Mouse (Mus musculus) kidney, embryonic 15.5 days (tissue): ENCODE measurements around the gene Mccc2. TPM values are rescaled to one million over a fixed set of nuclear protein-coding genes. Genes with fewer than 3 reads are reported as not detected.
A peak's percentile ranks its signal among the peaks of the same experiment; 100 is the strongest.

Source experiments
- ATAC-seq: fragments of 200-750 bp; cut with Nextera tagmentation; replicated peaks from 2 replicates; pipeline ENCODE4 v1.8.0; 2017; ENCODE audit warnings: moderate TSS enrichment; ENCODE audit not compliant: low FRiP score
- H3K27ac ChIP-seq: fragments of 300-500 bp; sonication (generic); 2 replicates; pipeline ENCODE4 v1.5.1; 2015; ENCODE audit warnings: mild to moderate bottlenecking, inconsistent platforms
- H3K27me3 ChIP-seq: fragments of 300-500 bp; sonication (generic); 2 replicates; pipeline ENCODE4 v1.6.1; 2015; ENCODE audit warnings: inconsistent platforms
- H3K36me3 ChIP-seq: fragments of 300-500 bp; sonication (generic); 2 replicates; pipeline ENCODE4 v1.6.1; 2015; ENCODE audit warnings: inconsistent platforms
- H3K4me1 ChIP-seq: fragments of 300-500 bp; sonication (generic); 2 replicates; pipeline ENCODE4 v1.6.1; 2015; ENCODE audit warnings: inconsistent platforms
- H3K4me2 ChIP-seq: fragments of 300-500 bp; sonication (generic); 2 replicates; pipeline ENCODE4 v1.6.1; 2015; ENCODE audit warnings: moderate library complexity, mild to moderate bottlenecking, inconsistent platforms
- H3K4me3 ChIP-seq: fragments of 300-500 bp; sonication (generic); replicated peaks from 2 replicates; pipeline ENCODE4 v1.5.1; 2015; ENCODE audit warnings: mild to moderate bottlenecking, inconsistent platforms
- H3K9ac ChIP-seq: fragments of 300-500 bp; sonication (generic); 2 replicates; pipeline ENCODE4 v1.6.1; 2015; ENCODE audit warnings: mild to moderate bottlenecking, inconsistent platforms
- H3K9me3 ChIP-seq: fragments of 300-500 bp; sonication (generic); replicated peaks from 2 replicates; pipeline ENCODE4 v1.6.1; 2016; ENCODE audit warnings: inconsistent platforms
- WGBS: fragments of 180-500 bp; shearing (Covaris S2); methylation state at CpG from one replicate; pipeline ENCODE4 v1.1.7; 2015; ENCODE audit warnings: mixed read lengths; 5-methylcytosine and 5-hydroxymethylcytosine counted together
- polyA plus RNA-seq: library from polyadenylated mRNA; unstranded; fragments of >200 nt; fragmentation: Nextera tagmentation; extraction: Ambion mirVana; gene quantifications from 2 replicates; pipeline ENCODE4 v1.2.1, GENCODE M21; 2015

The Mccc2 gene
- polyA plus RNA-seq, 1 experiment from 2014 or later, result 48.8 TPM

DNA sequence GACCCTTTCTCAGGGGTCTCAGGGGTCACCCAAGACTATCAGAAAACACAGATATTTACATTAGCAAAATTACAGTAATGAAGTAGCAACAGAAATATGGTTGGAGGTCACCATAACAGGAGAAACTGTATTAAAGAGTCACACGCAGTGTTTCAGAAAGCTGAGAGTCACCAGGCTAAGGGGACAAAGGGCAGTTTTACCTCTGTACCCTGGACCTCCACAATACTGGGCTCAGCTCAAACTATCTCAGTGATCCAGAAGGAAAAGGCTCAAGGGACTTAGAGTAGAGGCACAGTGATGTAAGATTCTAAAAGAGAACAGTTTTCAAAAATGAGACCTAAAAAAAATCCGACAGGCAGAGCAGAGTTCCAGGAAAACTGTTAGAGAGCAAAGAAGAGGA, 36.0 kb downstream of the Mccc2 start:
- Histone ChIP-seq H3K9ac (no peak overlapping the region), H3K36me3 (peaks cover 23% of the 10 kb centered on the region), H3K4me3 (no peak overlapping the region), H3K27ac (0 out of 2 replicates have a peak overlapping the region, but pooled peaks have one; percentile 6), H3K9me3 (no peaks in the 10 kb centered on the region), H3K4me1 (no peaks in the 10 kb centered on the region), H3K4me2 (no peak overlapping the region), H3K27me3 (no peaks in the 10 kb centered on the region)
- ATAC-seq, result no peak
- WGBS, result 72% methylated on average over 2 of the region's 2 CpGs

DNA sequence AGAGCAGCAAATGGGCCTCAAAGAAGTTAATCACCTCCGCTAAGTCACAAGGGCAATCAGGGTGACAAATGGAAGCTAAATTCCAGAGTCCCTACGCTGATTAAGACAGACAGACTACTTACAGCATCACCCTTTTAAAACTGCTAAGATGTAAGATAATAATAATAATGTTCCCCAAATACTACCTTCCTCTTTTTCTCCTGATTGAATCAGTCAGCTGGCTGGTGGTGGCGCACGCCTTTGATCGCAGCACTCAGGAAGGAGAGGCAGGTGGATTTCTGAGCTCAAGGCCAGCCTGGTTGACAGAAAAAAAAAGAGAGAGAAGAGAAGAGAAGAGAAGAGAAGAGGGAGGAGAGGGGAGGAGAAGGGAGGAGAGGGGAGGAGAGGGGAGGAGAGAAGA, 45.4 kb downstream of the Mccc2 start:
- no peak overlapping the region for H3K4me2 ChIP-seq
- no peaks in the 10 kb centered on the region for H3K4me1 ChIP-seq
- H3K9me3 ChIP-seq, result no peaks in the 10 kb centered on the region
- peaks cover 51% of the 10 kb centered on the region for H3K36me3 ChIP-seq
- no peaks in the 10 kb centered on the region for H3K27me3 ChIP-seq
- H3K9ac ChIP-seq, result no peak overlapping the region
- no peak for ATAC-seq
- WGBS, result 85% methylated on average over 5 of the region's 5 CpGs
- H3K27ac ChIP-seq, result no peak overlapping the region
- H3K4me3 ChIP-seq, result no peak overlapping the region

DNA sequence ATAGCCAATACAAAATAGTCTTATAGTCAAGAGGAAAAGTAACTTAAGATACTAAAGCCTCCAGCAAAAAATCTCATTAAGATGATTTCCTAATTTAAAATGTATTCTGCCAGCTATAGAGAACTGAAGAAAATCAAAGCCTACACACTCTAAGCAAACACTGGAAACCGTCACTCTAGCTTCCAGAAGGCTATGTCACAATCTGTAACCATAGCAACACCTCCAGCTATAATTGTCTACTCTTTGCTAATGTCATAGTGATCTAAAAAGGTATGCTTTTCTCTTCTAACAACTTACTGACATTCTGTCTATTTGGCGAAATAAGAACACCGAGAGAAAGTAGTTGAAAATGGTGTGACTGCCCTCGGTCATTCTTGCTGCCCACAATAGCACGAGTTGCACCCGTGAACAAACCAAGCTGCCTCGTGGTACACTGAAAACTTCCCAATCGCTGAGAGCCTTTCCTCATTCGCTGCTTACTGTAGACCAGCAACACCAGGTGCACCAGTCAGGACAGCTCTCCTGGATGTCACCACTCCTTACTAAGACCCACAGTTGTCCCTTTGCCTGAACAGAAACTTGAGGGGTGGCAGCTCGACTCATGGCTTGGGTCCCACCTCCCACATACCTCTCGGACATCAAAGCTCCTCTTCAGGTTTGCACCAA, 48.3 kb downstream of the Mccc2 start:
- Histone ChIP-seq H3K27me3 (no peaks in the 10 kb centered on the region), H3K36me3 (peaks cover 43% of the 10 kb centered on the region), H3K4me2 (no peak overlapping the region), H3K4me1 (no peaks in the 10 kb centered on the region), H3K9ac (no peak overlapping the region), H3K4me3 (no peak overlapping the region), H3K9me3 (no peaks in the 10 kb centered on the region), H3K27ac (no peak overlapping the region)
- no peak for ATAC-seq
- 89% methylated on average over 11 of the region's 11 CpGs for WGBS

DNA sequence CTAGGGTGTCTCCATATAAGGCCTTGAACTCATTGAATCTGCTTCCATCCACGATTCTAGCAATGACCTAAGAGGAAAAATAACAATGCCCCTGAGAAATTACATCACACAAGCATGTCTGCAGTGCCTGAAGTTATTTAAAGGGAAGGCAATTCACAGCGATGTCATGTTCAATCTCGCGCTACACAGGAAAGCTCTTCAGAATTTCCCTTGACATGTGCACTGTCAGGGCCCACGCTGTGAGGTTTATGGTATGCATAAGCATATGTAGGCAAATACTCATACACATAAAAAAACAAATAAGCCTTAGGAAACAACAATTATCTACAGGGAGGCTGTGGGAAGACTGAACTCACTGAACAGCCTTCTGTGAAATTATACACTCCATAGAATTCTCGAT, 51.6 kb downstream of the Mccc2 start:
- Histone ChIP-seq H3K4me1 (no peaks in the 10 kb centered on the region), H3K9ac (no peak overlapping the region), H3K9me3 (no peaks in the 10 kb centered on the region), H3K27ac (no peak overlapping the region), H3K4me3 (no peak overlapping the region), H3K36me3 (peaks cover 38% of the 10 kb centered on the region), H3K27me3 (no peaks in the 10 kb centered on the region), H3K4me2 (no peak overlapping the region)
- WGBS, result 81% methylated on average over 6 of the region's 6 CpGs
- no peak for ATAC-seq

DNA sequence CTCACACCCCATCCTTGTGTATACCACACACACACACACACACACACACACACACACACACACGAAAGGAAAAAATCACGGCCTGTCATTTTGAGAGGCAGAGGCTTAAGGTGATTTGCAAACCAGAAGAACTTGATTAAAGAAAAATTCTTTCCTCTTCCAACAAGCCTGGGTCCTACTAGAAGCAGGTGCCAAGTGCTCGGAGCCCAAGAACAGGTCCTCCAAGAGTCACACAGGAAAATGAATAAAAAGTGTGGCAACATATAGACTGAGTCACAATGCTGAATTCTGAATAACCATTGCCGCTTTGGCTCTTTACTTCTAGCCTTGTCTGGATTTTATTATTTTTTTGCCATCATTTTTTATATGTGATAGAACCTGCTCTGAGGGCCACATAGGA, 53.8 kb downstream of the Mccc2 start:
- Histone ChIP-seq H3K9ac (no peak overlapping the region), H3K27ac (no peak overlapping the region), H3K9me3 (0 out of 2 replicates have a peak, but pooled peaks cover 3% of the 10 kb centered on the region), H3K4me1 (no peaks in the 10 kb centered on the region), H3K27me3 (no peaks in the 10 kb centered on the region), H3K4me3 (no peak overlapping the region), H3K4me2 (no peak overlapping the region), H3K36me3 (peaks cover 44% of the 10 kb centered on the region)
- ATAC-seq, result no peak
- WGBS, result 91% methylated on average over 4 of the region's 4 CpGs

DNA sequence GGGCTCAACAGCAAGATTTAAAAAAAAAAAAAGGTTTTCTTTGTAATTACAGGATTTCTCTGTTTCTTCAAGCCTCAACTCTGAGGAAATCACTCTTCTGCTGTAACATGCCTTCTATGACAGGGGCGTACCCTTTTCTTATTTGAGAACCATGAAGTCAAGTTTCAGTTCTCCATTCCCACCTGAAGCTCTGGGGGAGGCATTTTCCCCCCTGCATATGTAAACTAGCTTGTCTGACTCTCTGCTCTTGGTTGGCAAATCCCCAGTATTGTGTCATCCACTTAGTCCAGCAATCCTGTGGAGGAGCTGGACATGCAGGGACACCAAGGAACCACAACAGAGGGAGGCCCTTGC, 59.9 kb downstream of the Mccc2 start:
- Histone ChIP-seq H3K4me1 (no peaks in the 10 kb centered on the region), H3K27me3 (no peaks in the 10 kb centered on the region), H3K9ac (no peak overlapping the region), H3K4me2 (no peak overlapping the region), H3K9me3 (0 out of 2 replicates have a peak, but pooled peaks cover 6% of the 10 kb centered on the region), H3K36me3 (peaks cover 87% of the 10 kb centered on the region), H3K27ac (no peak overlapping the region), H3K4me3 (no peak overlapping the region)
- WGBS, result 94% methylated on average over 1 of the region's 1 CpGs
- ATAC-seq, result no peak

DNA sequence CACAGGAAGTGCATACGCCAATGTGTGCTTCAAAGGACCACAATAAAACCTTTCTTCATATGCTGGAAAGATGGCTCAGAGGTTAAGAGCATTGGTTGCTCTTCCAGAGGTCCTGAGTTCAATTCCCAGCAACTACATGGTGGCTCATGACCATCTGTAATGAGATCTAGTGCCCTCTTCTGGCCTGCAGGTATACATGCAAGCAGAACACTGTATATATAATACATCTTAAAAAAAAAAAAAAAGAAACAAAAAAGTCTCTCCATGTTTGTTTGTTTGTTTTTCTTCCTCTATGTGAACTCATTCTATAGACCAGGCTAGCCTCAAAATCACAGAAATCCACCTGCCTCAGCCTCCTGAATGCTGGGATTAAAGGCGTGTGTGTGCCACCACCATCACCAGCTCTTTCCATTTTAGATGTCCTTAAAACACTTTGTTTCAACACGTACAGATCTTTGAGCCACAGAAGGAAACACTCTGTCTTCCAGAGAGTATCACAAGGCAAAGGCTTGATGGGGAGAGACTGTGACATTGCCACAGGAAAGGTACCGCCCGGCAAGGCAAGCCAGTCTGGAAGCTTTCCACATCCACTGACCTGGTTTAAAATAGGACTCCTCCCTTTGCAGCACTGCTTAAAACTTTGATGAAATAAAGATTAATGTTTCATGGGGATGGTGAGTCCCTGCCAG, 60.4 kb downstream of the Mccc2 start:
- peaks cover 86% of the 10 kb centered on the region for H3K36me3 ChIP-seq
- no peaks in the 10 kb centered on the region for H3K4me1 ChIP-seq
- no peak overlapping the region for H3K4me3 ChIP-seq
- H3K9ac ChIP-seq, result no peak overlapping the region
- ATAC-seq, result no peak
- H3K27ac ChIP-seq, result no peak overlapping the region
- no peaks in the 10 kb centered on the region for H3K27me3 ChIP-seq
- no peak overlapping the region for H3K4me2 ChIP-seq
- WGBS, result 91% methylated on average over 5 of the region's 5 CpGs
- 0 out of 2 replicates have a peak, but pooled peaks cover 6% of the 10 kb centered on the region for H3K9me3 ChIP-seq

DNA sequence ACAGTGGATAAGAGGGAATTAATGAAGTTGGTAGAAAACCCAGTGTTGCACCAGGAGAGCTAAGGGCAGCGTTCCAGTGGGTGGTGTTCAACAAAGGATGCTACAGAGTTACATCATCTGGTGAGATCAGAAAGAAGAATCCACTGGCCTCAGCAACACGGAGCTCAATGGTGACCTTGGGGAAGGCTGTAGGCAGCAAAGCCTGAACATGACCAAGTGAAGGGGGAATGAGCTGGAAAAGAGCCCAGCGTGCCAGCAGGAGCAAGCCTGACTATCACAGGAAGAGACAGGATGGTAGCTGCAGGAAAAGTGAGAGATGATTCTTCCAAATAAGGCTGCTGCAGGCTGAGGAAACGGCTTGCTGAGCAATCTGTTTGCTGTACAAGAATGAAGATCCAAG, 68.0 kb downstream of the Mccc2 start:
- Histone ChIP-seq H3K27me3 (no peaks in the 10 kb centered on the region), H3K4me1 (no peaks in the 10 kb centered on the region), H3K4me3 (no peak overlapping the region), H3K9me3 (no peaks in the 10 kb centered on the region), H3K4me2 (no peak overlapping the region), H3K27ac (no peak overlapping the region), H3K36me3 (peaks cover 44% of the 10 kb centered on the region), H3K9ac (no peak overlapping the region)
- no peak for ATAC-seq
- WGBS, result 93% methylated on average over 4 of the region's 4 CpGs

DNA sequence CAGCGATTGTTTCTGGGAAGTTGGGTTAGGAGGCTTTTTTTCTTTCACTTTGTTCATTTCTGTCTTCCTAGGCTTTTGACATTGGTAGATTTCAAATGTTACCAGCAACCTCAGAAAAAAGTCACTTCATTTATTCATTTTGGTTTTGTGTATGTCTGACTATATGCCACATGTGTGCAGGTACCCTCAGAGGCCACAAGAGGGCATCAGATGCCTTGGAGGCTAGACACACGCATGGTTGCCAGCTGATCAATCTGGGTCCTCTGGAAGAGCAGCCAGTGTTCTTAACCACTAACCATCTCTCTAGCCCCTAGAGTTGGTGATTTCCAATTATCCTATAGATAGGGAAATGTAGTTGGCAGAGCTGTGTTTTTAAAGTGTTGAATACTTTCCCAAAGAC, 71.9 kb downstream of the Mccc2 start:
- Histone ChIP-seq H3K9me3 (no peaks in the 10 kb centered on the region), H3K27ac (no peak overlapping the region), H3K4me3 (no peak overlapping the region), H3K36me3 (peaks cover 12% of the 10 kb centered on the region; the same call in 1 of the 2 replicates), H3K27me3 (no peaks in the 10 kb centered on the region), H3K9ac (no peak overlapping the region), H3K4me1 (no peaks in the 10 kb centered on the region), H3K4me2 (no peak overlapping the region)
- ATAC-seq, result no peak
- 91% methylated on average over 2 of the region's 2 CpGs for WGBS

DNA sequence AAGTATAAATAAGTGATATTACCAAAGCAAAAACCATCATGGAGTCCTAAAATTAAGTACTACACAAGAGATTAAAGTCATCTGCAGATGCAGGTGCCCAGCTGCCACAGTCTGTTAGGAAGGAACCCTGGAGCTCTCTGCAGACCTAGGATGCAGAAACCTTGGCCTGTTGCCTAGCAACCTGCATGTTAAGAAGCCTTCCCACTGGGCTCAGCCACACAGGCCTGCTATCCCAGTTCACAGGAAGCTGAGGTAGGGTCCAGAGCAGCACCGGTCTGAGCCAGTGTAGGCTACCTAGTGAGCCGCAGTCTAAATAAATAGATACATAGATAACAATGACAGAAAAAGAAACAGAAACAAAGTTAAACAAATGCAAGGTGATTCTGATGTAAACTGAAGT, 74.8 kb downstream of the Mccc2 start:
- Histone ChIP-seq H3K27me3 (no peaks in the 10 kb centered on the region), H3K27ac (no peak overlapping the region), H3K4me1 (no peaks in the 10 kb centered on the region), H3K4me2 (no peak overlapping the region), H3K9me3 (no peaks in the 10 kb centered on the region), H3K4me3 (no peak overlapping the region), H3K36me3 (peaks cover 4% of the 10 kb centered on the region; the same call in 1 of the 2 replicates), H3K9ac (no peak overlapping the region)
- ATAC-seq, result no peak
- WGBS, result 36% methylated on average over 2 of the region's 2 CpGs

DNA sequence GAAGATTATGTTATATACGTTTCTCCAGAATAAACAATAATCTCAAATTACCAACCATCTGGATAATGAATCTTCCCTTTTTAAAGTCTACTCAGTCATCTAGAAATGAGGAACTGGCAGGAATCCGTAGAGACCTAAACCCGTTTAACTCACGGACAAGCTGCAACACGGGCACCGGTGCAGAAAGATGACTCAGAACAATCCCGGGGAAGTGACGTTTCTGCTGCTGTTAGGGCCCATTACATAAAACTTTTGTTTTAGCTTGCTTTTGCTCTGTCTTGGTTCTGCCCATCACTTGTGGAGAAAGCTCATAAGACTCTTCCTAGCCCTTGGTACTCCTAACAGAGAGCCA, 76.1 kb downstream of the Mccc2 start:
- no peak for ATAC-seq
- no peaks in the 10 kb centered on the region for H3K27me3 ChIP-seq
- H3K4me1 ChIP-seq, result no peaks in the 10 kb centered on the region
- H3K27ac ChIP-seq, result no peak overlapping the region
- H3K36me3 ChIP-seq, result peaks cover 3% of the 10 kb centered on the region; the same call in 1 of the 2 replicates
- H3K4me3 ChIP-seq, result no peak overlapping the region
- no peaks in the 10 kb centered on the region for H3K9me3 ChIP-seq
- H3K9ac ChIP-seq, result no peak overlapping the region
- H3K4me2 ChIP-seq, result no peak overlapping the region
- WGBS, result 53% methylated on average over 8 of the region's 8 CpGs

DNA sequence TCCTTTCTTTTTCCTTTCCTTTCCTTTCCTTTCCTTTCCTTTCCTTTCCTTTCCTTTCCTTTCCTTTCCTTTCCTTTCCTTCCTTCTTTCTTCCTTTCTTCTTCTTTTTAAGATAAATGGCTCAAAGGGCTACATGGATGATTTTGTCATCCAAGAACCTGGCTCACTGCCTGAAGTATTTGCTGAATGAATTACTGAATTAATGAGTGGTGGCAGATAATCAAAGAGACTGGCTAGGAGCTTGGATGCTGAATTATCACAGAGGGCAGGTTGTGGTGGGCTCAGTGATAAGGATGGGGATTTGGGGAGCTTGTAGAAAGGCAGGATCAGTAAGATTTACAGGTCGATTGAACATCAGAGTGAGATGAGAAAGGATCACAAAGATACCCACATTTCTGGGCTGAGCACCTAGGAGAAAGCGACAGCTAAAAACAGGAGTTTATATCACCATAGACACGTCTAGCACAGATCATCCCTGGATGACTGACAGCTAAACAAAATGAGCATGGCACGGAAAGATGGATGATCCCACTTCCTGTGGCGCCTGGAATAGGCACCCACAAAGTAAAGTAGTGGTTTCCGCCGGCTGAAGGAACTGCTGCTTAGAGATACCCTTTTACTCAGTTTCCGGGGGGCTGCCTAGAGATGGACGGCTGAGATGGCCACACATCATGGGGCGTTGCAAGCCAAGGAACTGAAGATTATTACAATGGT, 76.7 kb downstream of the Mccc2 start:
- Histone ChIP-seq H3K27ac (no peak overlapping the region), H3K4me1 (no peaks in the 10 kb centered on the region), H3K4me2 (no peak overlapping the region), H3K36me3 (no peaks in the 10 kb centered on the region), H3K27me3 (no peaks in the 10 kb centered on the region), H3K4me3 (no peak overlapping the region), H3K9me3 (no peaks in the 10 kb centered on the region), H3K9ac (no peak overlapping the region)
- no peak for ATAC-seq
- WGBS, result 77% methylated on average over 10 of the region's 10 CpGs
